Mouse (Mus musculus): Measurements from ENCODE around the gene Rab37. TPM values are rescaled to one million over a fixed set of nuclear protein-coding genes. Genes with fewer than 3 reads are reported as not detected.
A peak's percentile ranks its signal among the peaks of the same experiment; 100 is the strongest.

Gene Rab37
- polyA plus RNA-seq, 1 experiment from 2014 or later = 1.7 TPM

DNA sequence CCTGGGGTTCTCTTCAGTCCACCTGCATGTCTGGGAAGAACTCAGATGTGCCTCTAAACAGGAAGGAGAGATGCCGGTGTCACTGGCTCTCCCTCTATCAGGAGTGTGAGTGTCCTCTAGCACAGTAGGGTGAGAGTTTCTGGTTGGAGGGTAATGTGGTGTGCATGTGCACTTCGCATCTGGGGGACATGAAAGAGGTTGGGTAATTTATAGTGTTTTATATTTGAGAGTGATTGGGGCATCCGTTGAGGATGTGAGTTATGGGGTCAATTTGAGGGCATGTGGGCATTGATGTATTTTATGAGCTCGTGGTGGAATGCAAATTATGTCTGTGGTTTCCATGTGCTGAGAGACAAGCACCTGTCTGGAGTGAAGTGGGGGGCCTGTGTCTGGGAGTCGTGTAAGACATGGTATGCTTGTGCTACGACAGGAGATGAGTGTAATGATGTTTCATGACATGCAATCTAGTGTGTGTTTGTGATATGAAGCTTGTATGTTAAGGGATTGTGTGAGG, 59.6 kb downstream of the Rab37 start:
- H3K4me3 ChIP-seq (ENCODE audit: low read depth, low read length) = no peak overlapping the region
- H3K4me1 ChIP-seq (replicated peaks; ENCODE audit: control insufficient read depth, insufficient read depth) = no peaks in the 10 kb centered on the region
- no peaks in the 10 kb centered on the region for H3K27me3 ChIP-seq (ENCODE audit: control insufficient read depth, insufficient read depth, low read length)
- 57% methylated on average over 6 of the region's 6 CpGs for WGBS
- H3K36me3 ChIP-seq (ENCODE audit: control insufficient read depth, insufficient read depth, low read length) = no peaks in the 10 kb centered on the region
- H3K9me3 ChIP-seq (ENCODE audit: control insufficient read depth, low read length) = no peaks in the 10 kb centered on the region
- no peak overlapping the region for H3K9ac ChIP-seq (ENCODE audit: low read length)
- no peak overlapping the region for H3K4me2 ChIP-seq (replicated peaks; ENCODE audit: low read depth)
- no peak overlapping the region for H3K27ac ChIP-seq (replicated peaks)
- ATAC-seq (ENCODE audit: low FRiP score, low TSS enrichment) = no peak
- TF ChIP-seq CTCF (IDR thresholded peaks at IDR 0.05; ENCODE audit: low read depth) (no peak), EP300 (optimal IDR thresholded peaks at IDR 0.05) (no peak)
- DNase-seq (ENCODE audit: low spot score) = no peak

DNA sequence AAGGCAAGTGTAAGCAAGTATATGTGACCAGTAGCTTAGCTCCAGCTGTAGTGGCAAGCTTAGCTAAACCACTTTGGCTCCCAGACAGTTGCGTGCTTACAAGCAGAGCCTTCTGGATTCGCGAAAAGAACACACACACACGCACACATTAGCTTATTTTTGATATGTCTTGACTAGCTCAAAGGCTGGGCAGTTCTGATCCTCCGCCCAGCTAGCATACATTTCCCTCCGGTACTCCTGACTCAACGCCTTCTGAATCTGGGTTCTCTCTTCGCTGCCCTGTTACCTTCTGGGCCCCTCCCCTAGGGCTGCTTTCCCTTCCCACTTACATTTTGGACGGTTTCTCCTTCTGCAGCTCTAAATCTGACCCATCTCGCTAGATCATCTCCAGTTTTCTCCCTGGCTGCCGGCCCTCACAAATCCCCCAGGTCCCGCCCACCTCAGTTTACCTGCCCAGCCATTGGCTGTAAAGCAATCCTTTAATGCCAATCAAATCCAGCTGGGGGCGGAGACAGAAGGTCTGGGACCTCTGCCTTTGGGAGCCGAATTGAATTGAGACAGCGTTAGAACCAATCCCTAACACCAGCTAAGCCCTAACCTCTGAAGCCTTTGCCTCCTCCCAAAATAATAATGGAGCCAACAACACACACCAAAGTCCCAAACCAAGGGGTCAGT, 60.7 kb downstream of the Rab37 start:
- 4% methylated on average over 15 of the region's 15 CpGs for WGBS
- no peak; the same call in 1 of the 2 replicates for TF ChIP-seq CTCF (IDR thresholded peaks at IDR 0.05; ENCODE audit: low read depth)
- TF ChIP-seq EP300 (optimal IDR thresholded peaks at IDR 0.05) = no peak
- no peak overlapping the region for H3K27ac ChIP-seq (replicated peaks)
- ATAC-seq (ENCODE audit: low FRiP score, low TSS enrichment) (no peak), DNase-seq (ENCODE audit: low spot score) (peak; percentile 72)
- no peaks in the 10 kb centered on the region for H3K36me3 ChIP-seq (ENCODE audit: control insufficient read depth, insufficient read depth, low read length)
- no peaks in the 10 kb centered on the region for H3K27me3 ChIP-seq (ENCODE audit: control insufficient read depth, insufficient read depth, low read length)
- H3K4me1 ChIP-seq (replicated peaks; ENCODE audit: control insufficient read depth, insufficient read depth) = no peaks in the 10 kb centered on the region
- H3K4me3 ChIP-seq (ENCODE audit: low read depth, low read length) = peak overlapping the region; percentile 8; the same call in 1 of the 2 replicates
- H3K9ac ChIP-seq (ENCODE audit: low read length) = no peak overlapping the region
- H3K9me3 ChIP-seq (ENCODE audit: control insufficient read depth, low read length) = no peaks in the 10 kb centered on the region
- peak overlapping the region; percentile 39 for H3K4me2 ChIP-seq (replicated peaks; ENCODE audit: low read depth)

DNA sequence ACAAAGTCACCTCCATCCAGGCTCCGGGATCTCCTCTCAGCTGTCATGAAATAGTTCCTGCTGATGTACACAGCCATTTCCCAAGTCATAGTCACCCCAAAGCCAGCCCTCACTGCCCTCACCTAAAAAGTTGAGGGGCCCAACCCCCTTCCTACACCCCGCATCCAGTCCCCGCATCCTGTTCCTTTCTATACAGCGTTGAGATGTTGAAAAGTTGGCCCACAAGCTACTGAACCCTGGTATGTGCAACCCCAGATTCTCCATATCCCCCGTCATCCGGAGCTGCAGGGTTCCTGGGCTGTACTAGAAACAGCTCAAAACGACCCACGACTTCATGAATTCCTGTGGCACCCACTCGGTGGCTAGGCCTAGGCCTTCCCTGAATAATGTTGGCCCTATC, 61.9 kb downstream of the Rab37 start:
- WGBS = 77% methylated on average over 9 of the region's 9 CpGs
- Histone ChIP-seq H3K36me3 (ENCODE audit: control insufficient read depth, insufficient read depth, low read length) (no peaks in the 10 kb centered on the region), H3K4me1 (replicated peaks; ENCODE audit: control insufficient read depth, insufficient read depth) (no peaks in the 10 kb centered on the region), H3K9me3 (ENCODE audit: control insufficient read depth, low read length) (no peaks in the 10 kb centered on the region), H3K4me2 (replicated peaks; ENCODE audit: low read depth) (no peak overlapping the region; the same call in 1 of the 2 replicates), H3K9ac (ENCODE audit: low read length) (no peak overlapping the region), H3K27me3 (ENCODE audit: control insufficient read depth, insufficient read depth, low read length) (no peaks in the 10 kb centered on the region), H3K27ac (replicated peaks) (no peak overlapping the region), H3K4me3 (ENCODE audit: low read depth, low read length) (no peak overlapping the region)
- ATAC-seq (ENCODE audit: low FRiP score, low TSS enrichment) (no peak), DNase-seq (ENCODE audit: low spot score) (no peak)
- TF ChIP-seq CTCF (IDR thresholded peaks at IDR 0.05; ENCODE audit: low read depth) (no peak), EP300 (optimal IDR thresholded peaks at IDR 0.05) (no peak)

DNA sequence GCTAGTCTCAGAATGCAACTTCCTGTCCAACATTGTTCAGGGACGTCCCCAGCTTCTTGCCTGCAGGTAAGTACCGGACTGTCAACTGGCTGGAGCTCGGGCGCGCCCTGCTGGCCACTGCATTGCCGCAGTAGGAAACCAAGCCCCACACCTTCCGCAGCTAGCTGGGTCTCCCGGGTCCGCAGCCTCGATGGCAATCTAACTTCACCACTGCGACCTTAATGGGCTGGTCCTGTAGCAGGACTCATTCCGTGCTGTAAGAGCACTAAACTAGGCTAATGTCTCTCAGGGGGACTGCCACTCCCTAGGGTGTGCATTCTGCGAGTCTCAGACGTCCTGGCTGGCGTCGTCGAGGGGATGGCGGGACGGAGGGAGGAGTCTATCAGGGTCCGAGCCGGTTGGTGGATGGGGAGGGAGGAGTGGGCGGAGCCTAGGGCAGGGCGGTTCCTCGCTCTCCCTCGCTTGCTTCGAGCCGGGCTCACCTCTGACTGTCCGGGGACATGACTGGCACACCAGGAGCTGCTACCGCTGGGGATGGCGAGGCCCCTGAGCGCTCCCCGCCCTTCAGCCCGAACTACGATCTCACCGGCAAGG, 62.6 kb downstream of the Rab37 start:
- H3K27ac ChIP-seq (replicated peaks) = no peak overlapping the region
- ATAC-seq (ENCODE audit: low FRiP score, low TSS enrichment) (peak; percentile 86), DNase-seq (ENCODE audit: low spot score) (peak; percentile 87)
- no peaks in the 10 kb centered on the region for H3K27me3 ChIP-seq (ENCODE audit: control insufficient read depth, insufficient read depth, low read length)
- H3K36me3 ChIP-seq (ENCODE audit: control insufficient read depth, insufficient read depth, low read length) = no peaks in the 10 kb centered on the region
- no peaks in the 10 kb centered on the region for H3K4me1 ChIP-seq (replicated peaks; ENCODE audit: control insufficient read depth, insufficient read depth)
- WGBS = under 1% methylated on average over 34 of the region's 35 CpGs
- H3K9me3 ChIP-seq (ENCODE audit: control insufficient read depth, low read length) = no peaks in the 10 kb centered on the region
- peak overlapping the region; percentile 15 for H3K4me3 ChIP-seq (ENCODE audit: low read depth, low read length)
- H3K4me2 ChIP-seq (replicated peaks; ENCODE audit: low read depth) = peak overlapping the region; percentile 41
- H3K9ac ChIP-seq (ENCODE audit: low read length) = peak overlapping the region; percentile 35; the same call in 1 of the 2 replicates
- TF ChIP-seq EP300 (optimal IDR thresholded peaks at IDR 0.05) = no peak
- peak; percentile 91 for TF ChIP-seq CTCF (IDR thresholded peaks at IDR 0.05; ENCODE audit: low read depth)

GRCm38 (mm10) chr11:115155053-115155634, 63.9 kb downstream of the Rab37 start:
- TF ChIP-seq EP300 (optimal IDR thresholded peaks at IDR 0.05) = no peak
- no peak for TF ChIP-seq CTCF (IDR thresholded peaks at IDR 0.05; ENCODE audit: low read depth)
- no peaks in the 10 kb centered on the region for H3K4me1 ChIP-seq (replicated peaks; ENCODE audit: control insufficient read depth, insufficient read depth)
- no peak overlapping the region for H3K4me2 ChIP-seq (replicated peaks; ENCODE audit: low read depth)
- DNase-seq (ENCODE audit: low spot score) = no peak
- no peak for ATAC-seq (ENCODE audit: low FRiP score, low TSS enrichment)
- H3K27me3 ChIP-seq (ENCODE audit: control insufficient read depth, insufficient read depth, low read length) = no peaks in the 10 kb centered on the region
- no peak overlapping the region for H3K27ac ChIP-seq (replicated peaks)
- H3K9ac ChIP-seq (ENCODE audit: low read length) = 0 out of 2 replicates have a peak overlapping the region, but pooled peaks have one; percentile 13
- H3K9me3 ChIP-seq (ENCODE audit: control insufficient read depth, low read length) = no peaks in the 10 kb centered on the region
- no peak overlapping the region for H3K4me3 ChIP-seq (ENCODE audit: low read depth, low read length)
- WGBS = 5% methylated on average over 5 of the region's 5 CpGs
- H3K36me3 ChIP-seq (ENCODE audit: control insufficient read depth, insufficient read depth, low read length) = no peaks in the 10 kb centered on the region
